ENCODE assay signal across 19 mouse cellular contexts in the genomic region with DNA sequence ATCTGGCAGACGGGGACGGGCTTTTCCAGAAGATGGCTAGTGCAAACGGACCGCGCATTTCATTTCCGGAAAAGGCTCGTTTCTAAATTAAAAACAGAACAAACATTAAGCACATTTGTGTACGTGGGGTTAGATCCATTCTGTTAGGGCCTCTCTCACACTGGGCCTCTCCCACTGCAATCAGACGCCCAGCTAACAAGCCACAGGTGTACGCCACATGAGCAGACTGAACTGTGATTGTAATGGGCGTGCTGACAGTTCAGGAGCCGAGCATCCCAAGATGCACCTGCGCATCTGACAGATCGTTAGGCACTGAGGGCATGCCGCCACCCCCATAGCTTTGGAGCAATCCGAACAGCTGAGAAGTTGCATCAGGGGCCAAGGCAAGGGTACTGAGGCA.
A peak's percentile ranks its signal among the peaks of the same experiment; 100 is the strongest.
DNase-seq lines count a peak whose midpoint lies in the region; ATAC-seq lines count a peak whose summit lies in the region.
"Had no signal": no experiment of that assay in that cellular context is flagged by ENCODE, and none has a peak within 500 bp of the region (broad histone marks: within the 10 kb centered on the region; RNA-seq: fewer than 3 reads in every experiment).

No protein-coding gene starts in this region.

- peak; percentile 36 for DNase-seq in embryonic facial prominence, embryonic 10.5 days (ENCODE audit: low spot score)
- DNase-seq in forelimb bud, embryonic 11.5 days (ENCODE audit: low read depth, low spot score): peak; percentile 57
- no peak for DNase-seq in c-Kit-positive CD71-positive TER-119-positive erythroid progenitor cells, embryonic 14.5 days (ENCODE audit: low spot score)
- no peak for DNase-seq in adrenal gland, postnatal 10 days
- DNase-seq: adrenal gland, adult 8-10 months; cerebellum, adult 11-12 months; cerebellum, adult 9-10 months; cerebellum, postnatal 36 days; gastrocnemius, postnatal 14 days had no signal

- no peaks in the 10 kb centered on the region for H3K9me3 ChIP-seq in hindbrain, embryonic 16.5 days (ENCODE audit: control insufficient read depth, low read length)
- H3K9me3 ChIP-seq in hindbrain, embryonic 12.5 days (replicated peaks): no peaks in the 10 kb centered on the region; the same call in 1 of the 2 replicates
- H3K9me3 ChIP-seq in embryonic facial prominence, embryonic 10.5 days: 0 out of 2 replicates have a peak, but pooled peaks cover 3% of the 10 kb centered on the region
- no peaks in the 10 kb centered on the region for H3K9me3 ChIP-seq in limb, embryonic 13.5 days
- H3K9me3 ChIP-seq: embryonic facial prominence, embryonic 15.5 days; forebrain, embryonic 15.5 days; heart, embryonic 13.5 days had no signal

- H3K36me3 ChIP-seq in hindbrain, embryonic 16.5 days (ENCODE audit: control insufficient read depth, insufficient read depth, low read length): no peaks in the 10 kb centered on the region
- 0 out of 2 replicates have a peak, but pooled peaks cover 4% of the 10 kb centered on the region for H3K36me3 ChIP-seq in hindbrain, embryonic 12.5 days
- H3K36me3 ChIP-seq in embryonic facial prominence, embryonic 10.5 days (replicated peaks): peaks cover 6% of the 10 kb centered on the region; the same call in 1 of the 2 replicates
- H3K36me3 ChIP-seq in limb, embryonic 13.5 days: no peaks in the 10 kb centered on the region
- H3K36me3 ChIP-seq: embryonic facial prominence, embryonic 15.5 days; forebrain, embryonic 15.5 days; heart, embryonic 13.5 days had no signal

- peaks cover 16% of the 10 kb centered on the region for H3K4me1 ChIP-seq in hindbrain, embryonic 16.5 days (ENCODE audit: control insufficient read depth, insufficient read depth, low read depth, low read length)
- peaks cover 15% of the 10 kb centered on the region for H3K4me1 ChIP-seq in hindbrain, embryonic 12.5 days
- peaks cover 26% of the 10 kb centered on the region for H3K4me1 ChIP-seq in embryonic facial prominence, embryonic 10.5 days
- peaks cover 32% of the 10 kb centered on the region for H3K4me1 ChIP-seq in limb, embryonic 13.5 days

- no peak; the same call in 1 of the 2 replicates for ATAC-seq in hindbrain, embryonic 16.5 days
- no peak for ATAC-seq in hindbrain, embryonic 12.5 days (ENCODE audit: low FRiP score)
- no peak for ATAC-seq in limb, embryonic 13.5 days (ENCODE audit: low FRiP score, low read depth)
- ATAC-seq: forebrain, embryonic 15.5 days; hindbrain, postnatal 0 days had no signal

- H3K4me2 ChIP-seq in hindbrain, embryonic 16.5 days (ENCODE audit: low read length): peak overlapping the region; percentile 3; the same call in 1 of the 2 replicates
- no peak overlapping the region for H3K4me2 ChIP-seq in hindbrain, embryonic 12.5 days (replicated peaks)
- H3K4me2 ChIP-seq in limb, embryonic 13.5 days (replicated peaks): peak overlapping the region; percentile 44
- H3K4me2 ChIP-seq: embryonic facial prominence, embryonic 15.5 days; forebrain, embryonic 15.5 days; heart, embryonic 13.5 days had no signal

- no peak overlapping the region for H3K27ac ChIP-seq in hindbrain, embryonic 16.5 days (ENCODE audit: low read depth, low read length)
- no peak overlapping the region for H3K27ac ChIP-seq in hindbrain, embryonic 12.5 days
- no peak overlapping the region for H3K27ac ChIP-seq in embryonic facial prominence, embryonic 10.5 days (replicated peaks)
- H3K27ac ChIP-seq in limb, embryonic 13.5 days: no peak overlapping the region
- H3K27ac ChIP-seq: embryonic facial prominence, embryonic 15.5 days; forebrain, embryonic 10.5 days; forebrain, embryonic 15.5 days; heart, embryonic 13.5 days; hindbrain, postnatal 0 days had no signal

- H3K4me3 ChIP-seq in hindbrain, embryonic 16.5 days (ENCODE audit: low read length): no peak overlapping the region
- no peak overlapping the region for H3K4me3 ChIP-seq in hindbrain, embryonic 12.5 days
- no peak overlapping the region for H3K4me3 ChIP-seq in embryonic facial prominence, embryonic 10.5 days
- H3K4me3 ChIP-seq in limb, embryonic 13.5 days: no peak overlapping the region
- H3K4me3 ChIP-seq: embryonic facial prominence, embryonic 15.5 days; erythroblast, embryonic 14.5 days; forebrain, embryonic 10.5 days; forebrain, embryonic 15.5 days; heart, embryonic 13.5 days had no signal

- no peak overlapping the region for H3K9ac ChIP-seq in hindbrain, embryonic 16.5 days (ENCODE audit: low read depth, low read length)
- no peak overlapping the region for H3K9ac ChIP-seq in hindbrain, embryonic 12.5 days
- no peak overlapping the region for H3K9ac ChIP-seq in limb, embryonic 13.5 days
- H3K9ac ChIP-seq: embryonic facial prominence, embryonic 15.5 days; forebrain, embryonic 15.5 days; heart, embryonic 13.5 days had no signal

- 74% methylated on average over 16 of the region's 16 CpGs for WGBS in hindbrain, embryonic 16.5 days
- WGBS in hindbrain, embryonic 12.5 days: 74% methylated on average over 16 of the region's 16 CpGs
- WGBS in embryonic facial prominence, embryonic 10.5 days: 70% methylated on average over 16 of the region's 16 CpGs
- WGBS in limb, embryonic 13.5 days: 19% methylated on average over 16 of the region's 16 CpGs

- H3K27me3 ChIP-seq in hindbrain, embryonic 16.5 days (replicated peaks; ENCODE audit: control insufficient read depth, insufficient read depth, low read length): peaks cover 12% of the 10 kb centered on the region
- peaks cover 33% of the 10 kb centered on the region for H3K27me3 ChIP-seq in hindbrain, embryonic 12.5 days
- peaks cover 65% of the 10 kb centered on the region for H3K27me3 ChIP-seq in embryonic facial prominence, embryonic 10.5 days (replicated peaks; ENCODE audit: low read depth, poor library complexity, severe bottlenecking)
- peaks cover 71% of the 10 kb centered on the region for H3K27me3 ChIP-seq in limb, embryonic 13.5 days
- H3K27me3 ChIP-seq: CH12.LX had no signal

Comparison
In these comparisons a context has a peak if more than half of its experiments do, and no peak if none do; other contexts are left out.
1. DNase-seq: peak in embryonic facial prominence, embryonic 10.5 days (single experiment) and forelimb bud, embryonic 11.5 days (single experiment); none in c-Kit-positive CD71-positive TER-119-positive erythroid progenitor cells, embryonic 14.5 days (single experiment) and adrenal gland, postnatal 10 days (single experiment).